Mouse (Mus musculus): ENCODE data around the gene Immp2l.
"Not testable (repeated sequence)": the region's sequence is repeated elsewhere in the genome, so short reads cannot be mapped to it uniquely, and the experiment has no call there.

Immp2l gene

DNA sequence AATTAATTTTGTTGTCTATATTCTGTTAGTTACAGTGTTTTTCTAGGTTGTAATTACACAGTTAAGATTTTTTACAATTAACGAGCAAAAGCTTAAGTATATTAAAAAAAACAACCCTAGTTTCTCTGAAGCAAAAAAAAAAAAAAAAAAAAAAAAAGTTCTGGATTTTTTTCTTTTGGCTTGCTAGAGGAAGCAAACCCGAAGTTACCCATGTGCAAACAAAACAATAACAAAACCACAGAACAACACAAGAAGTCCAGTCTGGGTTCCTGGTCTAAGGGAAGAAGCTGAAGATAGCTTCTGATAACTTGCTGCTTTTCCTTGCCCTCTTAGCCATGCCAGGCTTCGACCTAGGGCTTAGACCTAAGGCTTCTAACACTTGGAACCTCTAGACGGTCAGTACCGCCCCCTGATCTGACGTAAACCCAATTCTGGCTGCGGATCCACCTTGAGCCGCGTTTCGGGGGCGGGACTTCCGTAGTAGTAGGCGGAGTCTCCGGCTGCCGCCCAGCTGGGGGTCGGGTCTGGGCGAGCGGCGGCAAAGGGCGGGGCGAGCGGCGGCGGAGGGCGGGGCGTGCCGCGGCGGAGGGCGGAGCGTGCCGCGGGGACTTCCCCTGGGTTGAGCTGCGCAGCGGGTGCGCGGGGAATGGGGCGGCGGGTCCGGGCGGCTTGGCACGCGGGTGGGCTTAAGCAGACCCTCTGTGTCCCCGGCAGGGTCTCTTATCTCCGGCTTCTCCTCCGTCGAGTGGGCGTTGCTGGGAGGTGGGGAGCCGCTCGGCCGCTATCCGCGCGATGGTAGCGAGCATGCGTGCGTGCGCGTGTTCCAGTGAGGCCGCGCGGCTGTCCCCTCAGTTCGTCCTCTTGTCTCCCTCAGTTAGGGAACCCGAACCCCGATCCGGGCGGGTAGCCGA lies at the start of gene Immp2l:
Immp2l (plus strand) TSS at position 580 of the 911 bp plus-strand sequence.
- peak; percentile 92 for DNase-seq (ENCODE audit: inconsistent ontology term)

DNA sequence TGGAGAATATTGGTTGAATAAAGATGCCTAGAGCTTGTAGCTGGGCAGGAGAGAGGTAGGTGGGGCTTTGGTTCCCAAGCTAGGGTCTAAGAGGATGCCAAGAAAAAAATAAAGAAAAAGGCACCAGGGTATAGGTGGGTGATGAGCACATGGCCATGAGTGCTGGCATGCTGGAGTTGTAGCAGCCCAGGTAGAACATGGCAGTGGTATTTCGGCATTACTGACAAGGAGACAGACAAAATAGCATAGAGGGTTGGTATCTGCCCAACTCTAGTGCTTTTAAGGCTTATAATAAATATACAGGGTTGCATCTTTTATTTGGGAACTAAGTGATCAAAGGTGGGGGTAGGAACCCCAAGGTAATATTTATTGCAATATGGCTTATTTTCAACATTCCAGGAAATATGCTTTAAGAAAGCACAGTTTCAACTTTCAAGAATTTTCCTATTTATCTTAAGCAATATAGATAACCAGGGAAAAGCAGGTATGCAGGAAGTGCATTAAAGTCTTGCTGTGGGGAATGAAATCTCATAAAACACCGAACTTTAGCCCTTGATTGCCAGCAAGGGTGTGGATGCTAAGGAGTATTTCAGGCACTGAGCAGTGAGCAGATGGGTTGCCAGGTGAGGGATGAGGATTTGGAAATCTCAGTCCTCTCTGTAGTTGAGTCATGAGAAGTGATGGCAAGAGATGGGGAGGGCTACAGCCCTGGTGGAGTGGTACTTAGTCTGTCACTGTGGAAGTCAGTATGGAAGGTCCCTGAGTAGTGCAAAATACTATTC lies 45.0 kb upstream of the Immp2l start:
- DNase-seq (ENCODE audit: inconsistent ontology term): no peak

DNA sequence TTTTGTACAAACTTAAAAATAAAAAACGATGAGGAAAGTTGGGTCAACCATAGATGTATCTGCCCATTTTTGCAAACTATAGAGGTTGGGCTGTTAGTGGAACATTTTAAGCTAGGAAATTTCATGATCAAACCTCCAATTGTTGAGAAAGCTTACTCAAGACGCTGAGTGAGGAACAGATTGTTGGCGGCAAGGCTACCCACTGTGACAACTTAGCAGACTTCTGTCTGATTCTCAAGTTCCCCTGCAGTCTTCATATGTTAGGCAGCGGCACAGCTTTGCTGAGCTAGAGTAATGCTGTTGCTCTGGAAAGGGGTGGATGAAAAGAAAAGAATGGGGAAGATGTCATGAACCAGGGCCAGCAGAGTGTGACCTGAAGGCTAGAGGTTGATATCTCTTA lies 44.2 kb upstream of the Immp2l start:
- DNase-seq (ENCODE audit: inconsistent ontology term): no peak

DNA sequence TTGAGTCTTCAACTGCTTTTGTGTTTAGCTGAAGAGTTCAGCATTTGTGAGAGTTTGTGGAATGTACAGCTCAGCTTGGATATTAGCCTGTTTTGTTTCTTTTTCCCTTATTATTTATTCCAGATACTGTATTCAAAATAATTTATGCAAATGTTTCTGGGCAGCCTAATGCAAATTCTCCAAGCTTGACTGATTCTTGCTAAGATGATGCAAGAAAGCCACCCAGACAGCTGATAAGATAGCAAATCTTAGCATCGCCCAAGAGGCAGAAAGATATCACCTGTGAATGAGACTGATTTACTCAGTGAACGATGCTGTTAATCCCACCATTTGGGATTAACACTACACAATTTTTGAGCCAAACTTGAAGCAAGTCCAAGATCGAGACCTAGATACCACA lies 43.7 kb upstream of the Immp2l start:
- DNase-seq (ENCODE audit: inconsistent ontology term): peak; percentile 47

DNA sequence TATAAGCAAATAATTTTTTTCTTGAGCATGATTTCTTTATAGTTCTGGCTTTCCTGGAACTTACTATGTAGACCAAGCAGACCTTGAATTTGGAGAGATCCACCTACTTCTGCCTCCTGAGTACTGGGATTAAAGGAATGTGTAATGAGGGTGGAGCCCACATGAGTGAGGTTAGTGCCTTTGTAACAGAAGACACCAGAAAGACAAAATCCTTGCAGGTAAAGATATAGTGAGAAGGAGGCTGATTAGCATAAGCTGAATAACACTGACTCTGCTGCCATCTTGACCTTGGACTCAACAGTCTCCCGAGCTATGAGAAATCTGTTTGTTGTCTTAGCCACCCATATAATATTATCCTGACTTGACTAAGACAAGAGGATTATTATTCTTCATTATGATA lies 40.9 kb upstream of the Immp2l start:
- DNase-seq (ENCODE audit: inconsistent ontology term): no peak

DNA sequence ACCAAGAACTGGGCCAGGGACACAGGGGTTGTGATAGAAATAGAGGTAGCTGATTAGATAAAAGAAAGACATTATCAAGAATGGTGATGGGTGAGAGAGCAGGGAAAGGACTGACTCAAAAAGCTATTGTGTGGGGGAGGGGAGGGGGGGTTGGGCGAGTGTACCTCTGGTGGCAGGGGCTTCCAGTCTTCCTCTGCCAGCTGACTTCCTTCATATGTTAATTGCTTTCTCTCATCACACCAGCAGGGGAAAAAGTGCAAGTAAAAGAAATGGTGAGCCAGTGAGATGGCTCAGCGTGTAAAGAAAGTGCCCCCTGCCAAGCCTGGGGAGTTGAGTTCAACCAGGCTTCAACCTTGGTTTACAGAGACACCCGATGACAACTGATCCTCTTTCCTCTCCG lies 39.2 kb upstream of the Immp2l start:
- DNase-seq (ENCODE audit: inconsistent ontology term): no peak

DNA sequence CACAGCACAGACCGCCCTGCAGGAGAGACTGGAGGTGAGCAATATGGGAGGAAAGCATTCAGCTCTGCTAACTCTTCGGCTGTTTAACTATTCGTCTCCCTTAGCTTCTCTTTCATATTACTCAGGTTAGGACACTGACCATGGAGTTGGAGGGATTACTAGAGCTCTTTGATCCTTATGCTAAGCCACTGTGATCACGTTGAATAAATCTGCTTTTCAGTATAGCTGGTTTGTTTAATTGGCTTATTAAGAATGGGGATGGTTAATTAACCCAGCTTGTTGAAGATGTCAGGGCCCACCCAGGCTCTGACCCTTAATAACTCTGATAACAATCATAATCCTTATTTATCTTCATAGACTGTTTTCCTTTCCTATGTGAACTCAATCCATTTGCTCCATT lies 38.1 kb upstream of the Immp2l start:
- no peak for DNase-seq (ENCODE audit: inconsistent ontology term)

DNA sequence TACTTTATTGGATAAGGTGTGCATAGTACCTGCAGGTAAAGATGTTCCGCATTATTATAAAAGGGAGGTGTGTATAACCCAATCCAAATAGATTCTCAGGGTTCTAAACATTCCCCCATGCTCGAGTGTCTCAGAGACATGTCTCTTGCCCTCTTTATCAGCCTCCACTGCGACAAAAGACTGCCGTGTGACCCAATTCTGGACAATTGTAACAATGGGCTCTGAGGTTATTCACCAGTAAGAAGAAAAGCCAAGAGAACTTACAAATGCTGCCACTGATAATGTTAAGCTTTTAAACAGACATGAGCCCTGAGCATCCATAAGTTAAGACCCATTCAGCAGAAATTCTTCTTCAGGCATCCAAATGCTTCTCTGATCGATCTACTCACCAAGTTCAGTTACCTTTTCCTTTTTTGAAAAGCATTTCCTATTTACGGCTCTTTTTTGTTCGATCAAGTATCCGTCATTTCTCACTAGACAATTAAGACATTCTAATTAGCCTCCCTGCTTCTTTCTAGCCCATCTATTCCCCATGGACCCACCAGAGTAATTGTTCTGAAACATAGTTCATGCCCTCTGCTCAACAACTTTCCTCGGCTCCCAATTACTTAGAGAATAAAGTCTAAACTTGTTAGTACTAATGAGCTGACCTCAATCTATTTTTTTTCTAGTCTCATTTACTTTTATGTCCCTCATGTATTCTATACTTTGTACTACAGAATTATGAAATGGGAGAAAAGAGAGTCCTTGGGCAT lies 35.4 kb upstream of the Immp2l start:
- DNase-seq (ENCODE audit: inconsistent ontology term): peak; percentile 73

DNA sequence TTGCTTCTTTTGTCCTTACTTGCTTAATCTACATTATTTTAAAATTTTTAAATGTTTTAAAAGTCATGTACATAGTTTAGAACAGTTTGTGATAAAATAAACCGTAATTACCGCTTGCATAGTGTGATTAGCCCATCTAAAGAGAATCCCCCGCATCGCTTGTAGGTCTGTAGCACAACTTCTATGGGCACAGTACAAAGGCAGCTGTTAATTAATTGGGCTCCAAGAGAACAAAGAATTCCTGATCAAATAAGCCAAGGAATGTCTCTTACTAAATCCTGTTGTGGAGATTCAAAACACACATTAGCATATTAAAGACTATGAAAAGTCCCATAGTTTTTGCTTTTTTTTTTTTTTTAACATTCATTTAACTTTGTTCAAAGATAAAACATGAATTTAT lies 32.2 kb upstream of the Immp2l start:
- peak; percentile 76 for DNase-seq (ENCODE audit: inconsistent ontology term)

DNA sequence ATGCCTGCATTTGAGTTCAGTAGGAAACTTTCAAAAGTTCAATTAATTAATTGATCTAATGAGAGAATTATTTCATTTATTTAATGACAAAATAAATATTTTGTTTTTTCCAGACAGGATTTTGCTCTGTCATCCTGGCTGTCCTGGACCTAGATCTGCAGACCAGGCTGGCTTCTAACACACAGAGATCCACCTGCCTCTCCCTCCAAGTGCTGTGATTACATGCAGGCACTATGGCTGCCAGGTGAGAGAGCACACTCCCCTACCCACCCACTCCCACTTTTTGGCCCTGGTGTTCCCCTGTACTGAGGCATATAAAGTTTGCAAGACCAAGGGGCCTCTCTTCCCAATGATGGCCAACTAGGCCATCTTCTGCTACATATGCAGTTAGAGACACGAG lies 31.7 kb upstream of the Immp2l start:
- not testable (repeated sequence) for DNase-seq (ENCODE audit: inconsistent ontology term)

DNA sequence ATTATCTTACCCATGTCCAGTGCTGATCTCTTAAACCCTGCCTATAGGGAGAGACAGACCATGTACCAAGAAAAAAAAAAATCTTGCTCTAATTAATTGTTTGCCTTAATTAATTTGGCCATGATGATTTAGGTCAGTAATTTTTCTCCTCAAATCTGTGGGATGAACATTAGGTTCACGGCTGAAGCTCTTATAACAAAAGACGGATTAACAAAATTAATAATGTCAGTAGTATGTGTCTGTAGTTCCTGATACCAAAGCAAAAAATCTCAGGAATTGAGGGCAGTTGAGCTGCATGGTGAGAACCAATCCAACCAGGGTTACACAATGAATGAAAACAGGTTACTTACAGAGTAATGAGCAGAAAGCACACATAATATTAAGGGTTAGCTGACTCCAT lies 29.0 kb upstream of the Immp2l start:
- DNase-seq (ENCODE audit: inconsistent ontology term): peak; percentile 96

DNA sequence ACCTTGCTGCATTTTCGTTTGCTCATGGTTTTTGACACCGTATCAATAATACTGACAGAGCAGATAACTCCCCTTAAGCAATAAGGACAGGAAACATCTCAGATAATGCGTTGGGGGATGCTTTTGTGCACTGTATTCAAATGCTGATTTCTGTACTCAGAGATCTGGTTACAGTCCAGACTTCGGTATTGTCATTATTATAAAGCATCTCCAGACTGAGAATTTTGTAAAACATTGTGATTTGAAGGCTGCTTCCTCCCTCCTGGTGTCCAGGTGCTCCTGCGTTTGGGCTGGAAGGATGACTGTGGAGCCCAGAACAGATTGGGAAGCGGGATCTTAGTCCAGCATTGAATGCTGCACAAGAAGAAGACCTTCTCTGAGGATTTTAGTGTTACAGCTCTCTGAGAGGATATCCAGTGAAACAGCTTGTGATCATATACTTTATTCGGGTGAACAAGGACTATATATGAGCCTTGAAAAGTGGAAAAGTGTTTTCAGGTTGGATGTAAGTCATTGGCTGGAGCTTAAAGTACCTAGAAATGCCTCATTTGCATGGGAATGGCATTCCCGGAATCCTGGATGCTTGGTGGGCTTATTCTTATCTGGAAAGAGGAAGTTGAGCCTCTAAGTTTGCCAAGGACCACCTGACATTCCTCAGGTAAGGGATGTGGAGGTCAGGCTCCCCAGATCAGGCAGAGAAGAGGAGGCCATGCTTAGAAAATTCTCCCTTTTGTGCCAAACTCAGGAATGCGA lies 28.1 kb upstream of the Immp2l start:
- DNase-seq (ENCODE audit: inconsistent ontology term): no peak

DNA sequence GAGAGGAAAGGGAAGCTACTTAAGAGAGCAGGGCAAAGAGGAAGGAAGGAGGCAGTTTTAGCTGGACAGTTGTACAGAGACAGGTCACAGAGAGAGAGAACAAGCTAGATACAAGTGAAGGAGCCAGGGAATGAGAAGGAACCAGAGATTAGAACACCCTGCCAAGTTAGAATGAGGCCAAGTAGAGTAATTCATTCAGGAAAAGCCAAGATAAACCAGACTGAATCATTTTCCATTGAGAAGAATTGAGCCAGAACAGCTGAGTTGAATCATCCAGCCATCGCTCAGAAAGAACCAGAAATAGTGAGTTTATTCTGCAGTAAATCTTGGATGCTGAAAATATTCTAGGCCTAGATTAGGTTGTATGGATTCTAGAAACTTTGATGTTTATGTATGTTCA lies 1.4 kb upstream of the Immp2l start:
- peak; percentile 51 for DNase-seq (ENCODE audit: inconsistent ontology term)

DNA sequence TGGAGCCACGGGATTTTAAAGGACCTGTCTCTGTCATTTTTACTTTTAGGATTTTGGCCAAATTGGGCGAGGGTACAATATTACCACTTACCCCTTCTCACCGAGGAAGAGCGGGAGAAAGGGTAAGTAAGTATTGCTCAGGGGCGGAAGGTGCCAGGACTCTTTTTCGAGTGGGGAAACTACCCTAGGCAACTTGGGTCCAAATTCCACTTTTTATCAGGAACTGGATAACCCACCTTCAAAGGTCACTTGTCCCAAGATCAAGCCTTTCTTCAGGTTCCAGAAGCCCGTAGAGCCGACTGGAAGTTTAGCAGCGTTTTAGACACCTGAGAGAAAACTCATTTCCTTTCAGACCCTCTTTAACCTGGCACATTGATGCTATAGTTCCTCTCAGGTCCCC lies 622 bp downstream of the Immp2l start:
- DNase-seq (ENCODE audit: inconsistent ontology term): no peak

DNA sequence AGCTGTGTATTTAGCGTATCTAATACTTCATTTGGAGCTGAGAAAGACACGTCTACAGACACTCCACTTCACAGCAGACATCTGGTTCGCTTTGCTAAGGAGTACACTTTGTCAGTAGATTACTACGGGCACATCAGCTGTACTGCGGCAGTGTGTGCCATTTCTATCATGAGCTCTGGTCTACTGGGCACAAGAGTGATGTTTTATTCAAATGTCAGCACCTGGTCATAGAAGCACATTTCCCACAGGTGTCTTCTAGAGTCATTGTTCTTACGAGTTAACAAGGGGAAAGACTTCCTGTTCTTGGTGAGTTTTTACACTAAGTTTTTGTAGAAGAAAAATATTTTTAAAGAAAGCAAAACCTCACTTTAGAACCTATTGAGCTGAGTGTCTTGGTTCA lies 3.6 kb downstream of the Immp2l start:
- DNase-seq (ENCODE audit: inconsistent ontology term): no peak

DNA sequence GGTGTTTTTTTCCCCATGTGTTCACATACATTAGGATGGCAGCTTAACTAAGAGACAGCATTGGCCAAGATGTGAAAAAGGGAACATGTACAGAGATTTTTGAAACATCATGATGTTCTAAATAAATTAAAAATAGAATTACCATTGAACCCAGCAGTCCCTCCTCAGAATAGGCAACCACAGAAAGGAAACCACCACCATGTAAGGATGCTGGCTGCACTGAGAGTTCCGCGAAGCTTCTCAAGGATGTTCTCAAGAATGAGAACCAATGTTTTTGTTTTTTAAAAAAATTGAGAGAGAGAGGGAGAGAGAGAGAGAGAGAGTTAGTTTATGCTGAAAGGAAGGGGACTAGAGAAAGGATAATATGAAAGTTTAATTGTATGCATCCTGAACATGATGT lies 7.2 kb downstream of the Immp2l start:
- no peak for DNase-seq (ENCODE audit: inconsistent ontology term)

DNA sequence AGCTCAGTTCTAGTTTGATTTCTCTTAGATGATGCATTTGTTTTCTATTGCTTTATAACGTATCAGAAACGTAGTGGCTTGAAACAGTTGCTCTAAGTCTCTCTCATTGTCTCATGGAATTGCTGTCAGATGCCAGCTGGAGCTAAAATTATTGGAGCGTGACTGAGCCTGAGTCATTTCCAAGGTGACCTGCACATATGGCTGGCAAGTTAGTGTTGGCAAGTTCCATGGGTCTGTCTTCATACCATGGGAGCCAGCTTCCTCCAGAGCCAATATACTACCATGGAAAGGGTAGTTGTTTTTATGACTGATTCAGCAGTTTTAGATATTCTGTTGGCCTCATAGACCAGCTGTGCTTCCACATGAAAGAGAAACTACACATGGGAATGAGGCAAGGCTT lies 9.3 kb downstream of the Immp2l start:
- DNase-seq (ENCODE audit: inconsistent ontology term): peak; percentile 85

DNA sequence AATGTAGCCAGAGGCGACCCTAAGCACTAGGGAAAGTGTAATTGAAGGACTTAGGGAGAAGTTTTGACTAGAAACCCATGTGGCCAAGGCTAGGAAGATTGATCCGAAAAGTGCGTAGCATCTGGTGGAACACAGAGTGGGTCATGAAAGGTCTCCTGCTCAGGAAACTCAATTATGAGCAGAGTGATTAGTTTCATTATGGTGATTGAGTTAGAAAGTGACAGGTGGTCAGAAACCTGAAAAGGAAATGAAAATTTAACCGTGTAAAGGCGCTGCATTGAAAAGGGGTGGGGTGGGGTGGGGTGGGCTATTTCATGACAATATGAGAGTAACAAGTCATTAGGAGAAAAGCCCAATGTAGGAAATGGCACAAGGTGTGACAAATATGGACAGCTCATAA lies 15.9 kb downstream of the Immp2l start:
- no peak for DNase-seq (ENCODE audit: inconsistent ontology term)

DNA sequence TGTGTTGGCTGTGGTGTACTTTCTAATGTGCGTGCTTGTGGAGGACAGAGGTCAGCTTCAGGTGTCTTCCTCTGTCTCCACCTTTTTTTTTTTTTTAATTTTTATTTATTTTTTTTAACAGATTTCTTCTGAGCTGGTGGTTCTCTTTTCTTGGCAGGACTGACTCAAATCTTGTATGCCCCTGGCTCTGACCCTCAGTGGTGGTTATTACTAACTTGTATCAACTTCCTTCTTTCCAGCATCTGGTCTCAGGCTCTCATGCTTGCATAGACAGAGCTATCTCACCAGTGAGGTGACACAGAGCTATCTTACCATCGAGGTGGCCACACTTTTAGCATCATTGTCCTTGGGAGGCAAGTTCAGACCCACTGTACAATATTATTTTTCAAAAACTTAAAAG lies 17.8 kb downstream of the Immp2l start:
- DNase-seq (ENCODE audit: inconsistent ontology term): no peak

DNA sequence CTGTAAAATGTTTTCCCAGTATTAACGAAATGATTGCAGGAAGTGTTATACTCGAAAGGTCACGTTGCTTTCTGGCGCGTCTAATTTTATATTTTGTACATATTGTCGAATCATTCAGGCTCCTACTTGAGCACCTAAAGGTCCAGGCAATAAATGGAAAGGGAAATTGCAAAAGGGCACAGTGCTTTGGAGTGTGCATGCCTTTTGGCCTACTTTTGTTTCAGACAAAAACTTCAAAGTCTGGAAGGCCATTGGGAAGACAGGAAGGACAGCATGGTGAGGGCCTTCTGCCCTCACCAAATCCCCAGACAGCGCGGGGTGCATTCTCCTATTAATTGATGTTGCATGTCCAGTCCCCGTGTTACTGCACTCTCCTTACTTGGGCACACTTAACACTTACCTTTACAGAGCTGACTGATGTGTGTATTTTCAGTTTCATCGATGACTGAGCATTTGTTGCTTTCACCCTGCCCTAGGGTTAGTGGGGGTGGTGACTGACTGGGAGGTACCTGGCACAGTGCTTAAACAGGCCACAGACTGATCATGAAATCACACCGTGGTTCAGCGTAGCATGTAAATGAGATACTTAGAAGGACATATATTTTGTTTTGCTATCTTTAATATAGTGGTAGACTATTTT lies 20.7 kb downstream of the Immp2l start:
- DNase-seq (ENCODE audit: inconsistent ontology term): no peak

Measured in Muller cell, postnatal 12 days (primary cell).